Mouse (Mus musculus): Measurements from ENCODE around the gene Ccin. TPM values are rescaled to one million over a fixed set of nuclear protein-coding genes. Genes with fewer than 3 reads are reported as not detected.

Ccin gene
- total RNA-seq, 1 experiment: 0.80 TPM

DNA sequence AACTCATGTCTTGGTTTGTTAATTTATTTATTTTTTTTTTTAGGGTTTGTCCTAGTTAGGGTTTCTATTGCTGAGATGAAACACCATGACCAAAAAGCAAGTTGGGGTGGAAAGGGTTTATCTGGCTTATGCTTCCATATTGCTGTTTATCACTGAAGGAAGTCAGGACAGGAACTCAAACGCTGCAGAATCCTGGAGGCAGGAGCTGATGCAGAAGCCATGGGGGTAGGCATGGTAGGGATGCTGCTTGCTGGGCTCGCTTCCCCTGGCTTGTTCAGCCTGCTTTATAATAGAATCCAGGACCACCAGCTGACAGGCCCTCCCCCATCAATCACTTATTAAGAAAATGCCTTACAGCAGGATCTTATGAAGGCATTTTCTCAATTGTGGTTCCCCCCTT lies 27.6 kb downstream of the Ccin start:
- in situ Hi-C loops (cut with MboI; ENCODE audit: low sequenced_read_pairs in 2 of 2, unreplicated experiment in 2 of 2): no loop called here
- H3K27ac ChIP-seq (ENCODE audit: insufficient read depth, low read depth, low read length, poor library complexity, severe bottlenecking): no peak overlapping the region
- peaks cover 0 to 14% of the 10 kb centered on the region in 2 experiments; a peak in 3 of 4 replicates for H3K4me1 ChIP-seq (ENCODE audit: control insufficient read depth in 2 of 2, insufficient read depth in 2 of 2, low read length in 2 of 2, poor library complexity in 1 of 2)
- peak overlapping the region in 1 of 2 experiments; percentile 41; a peak in 1 of 4 replicates for H3K4me3 ChIP-seq (ENCODE audit: insufficient read depth in 1 of 2, low read depth in 1 of 2, low read length in 2 of 2, poor library complexity in 1 of 2, severe bottlenecking in 1 of 2)
- no peak for DNase-seq (ENCODE audit: low read depth, low spot score)
- peak overlapping the region; percentile 39; the same call in 1 of the 2 replicates for H3K9ac ChIP-seq (ENCODE audit: insufficient read depth, low read depth, low read length, poor library complexity, severe bottlenecking)
- H3K9me3 ChIP-seq (ENCODE audit: control insufficient read depth, insufficient read depth, low read depth, low read length): no peaks in the 10 kb centered on the region
- H3K36me3 ChIP-seq (ENCODE audit: control insufficient read depth, insufficient read depth, low read length, poor library complexity, severe bottlenecking): peaks cover 11% of the 10 kb centered on the region
- TF ChIP-seq CHD2 (IDR thresholded peaks at IDR 0.05; ENCODE audit: low read depth, low read length) (no peak), ZC3H11A (IDR thresholded peaks at IDR 0.05; ENCODE audit: borderline replicate concordance, low read depth, low read length) (no peak), HCFC1 (IDR thresholded peaks at IDR 0.05; ENCODE audit: borderline replicate concordance, insufficient read depth, low read length) (no peak), ZNF384 (IDR thresholded peaks at IDR 0.05; ENCODE audit: low read depth, low read length) (no peak), MAFK (IDR thresholded peaks at IDR 0.05; ENCODE audit: insufficient read depth, low read depth, low read length) (no peak)

DNA sequence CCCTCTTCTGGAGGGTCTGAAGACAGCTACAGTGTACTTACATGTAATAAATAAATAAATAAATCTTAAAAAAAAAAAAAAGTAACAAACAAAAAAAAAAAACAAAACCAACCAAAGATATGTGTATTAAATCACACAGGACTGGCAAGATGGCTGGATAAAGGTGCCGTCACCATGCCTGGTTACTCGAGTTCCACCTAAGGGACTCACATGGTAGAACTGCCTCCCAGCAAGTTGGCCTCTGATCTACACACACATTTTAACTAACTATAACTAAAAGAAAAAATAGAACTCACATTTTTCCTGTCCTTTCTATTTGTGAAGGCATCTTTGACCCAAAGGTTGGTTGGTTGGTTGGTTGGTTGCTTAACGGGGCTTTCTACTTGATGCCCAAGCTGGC lies 28.5 kb downstream of the Ccin start:
- Histone ChIP-seq H3K4me3 (ENCODE audit: insufficient read depth in 1 of 2, low read depth in 1 of 2, low read length in 2 of 2, poor library complexity in 1 of 2, severe bottlenecking in 1 of 2) (peak overlapping the region; percentile 81 to 95), H3K9me3 (ENCODE audit: control insufficient read depth, insufficient read depth, low read depth, low read length) (no peaks in the 10 kb centered on the region), H3K4me1 (ENCODE audit: control insufficient read depth in 2 of 2, insufficient read depth in 2 of 2, low read length in 2 of 2, poor library complexity in 1 of 2) (peaks cover 0 to 14% of the 10 kb centered on the region in 2 experiments; a peak in 3 of 4 replicates), H3K27ac (ENCODE audit: insufficient read depth, low read depth, low read length, poor library complexity, severe bottlenecking) (peak overlapping the region; percentile 68; the same call in 1 of the 2 replicates), H3K36me3 (ENCODE audit: control insufficient read depth, insufficient read depth, low read length, poor library complexity, severe bottlenecking) (peaks cover 14% of the 10 kb centered on the region), H3K9ac (ENCODE audit: insufficient read depth, low read depth, low read length, poor library complexity, severe bottlenecking) (peak overlapping the region; percentile 76; the same call in 1 of the 2 replicates)
- no peak for DNase-seq (ENCODE audit: low read depth, low spot score)
- in situ Hi-C loops (cut with MboI; ENCODE audit: low sequenced_read_pairs in 2 of 2, unreplicated experiment in 2 of 2): no loop called here
- TF ChIP-seq ZNF384 (IDR thresholded peaks at IDR 0.05; ENCODE audit: low read depth, low read length): peak; percentile 83
- no peak for TF ChIP-seq CHD2 (IDR thresholded peaks at IDR 0.05; ENCODE audit: low read depth, low read length)

DNA sequence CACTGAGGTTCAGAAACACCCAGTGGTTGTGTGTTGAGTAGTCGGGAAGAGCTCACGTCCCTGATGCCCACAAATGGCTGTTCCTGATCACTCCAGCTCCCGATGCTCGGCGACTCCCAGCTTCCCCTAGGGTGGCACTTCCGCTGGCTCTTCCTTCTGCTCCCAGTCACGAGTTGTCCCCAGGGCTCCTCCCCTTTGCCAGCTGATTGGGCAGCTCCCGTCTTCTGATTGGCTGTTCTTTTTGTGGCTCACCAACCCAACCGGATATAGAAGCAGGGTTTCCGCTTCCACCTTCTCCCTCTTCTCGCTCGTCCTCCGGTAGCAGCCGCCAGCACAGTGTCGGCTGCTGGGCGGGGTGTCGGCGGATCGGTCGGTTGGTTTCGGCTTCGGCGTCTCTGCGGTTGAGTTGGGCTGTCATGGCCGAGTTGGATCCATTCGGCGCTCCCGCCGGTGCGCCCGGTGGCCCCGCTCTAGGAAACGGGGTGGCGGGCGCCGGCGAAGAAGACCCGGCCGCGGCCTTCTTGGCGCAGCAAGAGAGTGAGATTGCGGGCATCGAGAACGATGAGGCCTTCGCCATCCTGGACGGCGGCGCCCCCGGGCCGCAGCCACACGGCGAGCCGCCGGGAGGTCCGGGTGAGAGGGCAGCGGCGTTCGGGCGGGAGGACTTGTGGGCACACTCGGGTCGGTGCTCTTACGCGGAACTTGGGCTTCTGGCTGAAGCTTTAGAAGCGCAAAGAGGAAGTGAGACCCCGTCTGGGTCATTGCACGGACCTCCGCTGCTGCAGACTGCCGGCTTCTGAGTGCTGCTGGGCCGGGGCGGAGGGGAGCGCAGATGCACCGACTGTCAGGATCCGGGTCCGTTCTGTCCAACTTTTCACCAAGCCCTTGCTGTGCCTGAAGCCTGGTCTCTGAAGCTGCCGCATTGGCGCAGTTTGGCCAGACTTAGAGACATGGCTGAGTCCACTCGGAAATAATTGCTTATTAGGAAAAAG lies 29.4 kb downstream of the Ccin start:
- TF ChIP-seq CHD2 (IDR thresholded peaks at IDR 0.05; ENCODE audit: low read depth, low read length) (no peak), ZC3H11A (IDR thresholded peaks at IDR 0.05; ENCODE audit: borderline replicate concordance, low read depth, low read length) (no peak), MAFK (IDR thresholded peaks at IDR 0.05; ENCODE audit: insufficient read depth, low read depth, low read length) (no peak), HCFC1 (IDR thresholded peaks at IDR 0.05; ENCODE audit: borderline replicate concordance, insufficient read depth, low read length) (peak; percentile 61; the same call in 1 of the 2 replicates)
- H3K27ac ChIP-seq (ENCODE audit: insufficient read depth, low read depth, low read length, poor library complexity, severe bottlenecking): peak overlapping the region; percentile 68
- H3K36me3 ChIP-seq (ENCODE audit: control insufficient read depth, insufficient read depth, low read length, poor library complexity, severe bottlenecking): peaks cover 16% of the 10 kb centered on the region
- peak overlapping the region; percentile 98 for H3K9ac ChIP-seq (ENCODE audit: insufficient read depth, low read depth, low read length, poor library complexity, severe bottlenecking)
- peaks cover 0 to 14% of the 10 kb centered on the region in 2 experiments; a peak in 3 of 4 replicates for H3K4me1 ChIP-seq (ENCODE audit: control insufficient read depth in 2 of 2, insufficient read depth in 2 of 2, low read length in 2 of 2, poor library complexity in 1 of 2)
- peak overlapping the region; percentile 81 to 95 for H3K4me3 ChIP-seq (ENCODE audit: insufficient read depth in 1 of 2, low read depth in 1 of 2, low read length in 2 of 2, poor library complexity in 1 of 2, severe bottlenecking in 1 of 2)
- in situ Hi-C loops (cut with MboI; ENCODE audit: low sequenced_read_pairs in 2 of 2, unreplicated experiment in 2 of 2): no loop called here
- no peaks in the 10 kb centered on the region for H3K9me3 ChIP-seq (ENCODE audit: control insufficient read depth, insufficient read depth, low read depth, low read length)
- DNase-seq (ENCODE audit: low read depth, low spot score): peak; percentile 95

DNA sequence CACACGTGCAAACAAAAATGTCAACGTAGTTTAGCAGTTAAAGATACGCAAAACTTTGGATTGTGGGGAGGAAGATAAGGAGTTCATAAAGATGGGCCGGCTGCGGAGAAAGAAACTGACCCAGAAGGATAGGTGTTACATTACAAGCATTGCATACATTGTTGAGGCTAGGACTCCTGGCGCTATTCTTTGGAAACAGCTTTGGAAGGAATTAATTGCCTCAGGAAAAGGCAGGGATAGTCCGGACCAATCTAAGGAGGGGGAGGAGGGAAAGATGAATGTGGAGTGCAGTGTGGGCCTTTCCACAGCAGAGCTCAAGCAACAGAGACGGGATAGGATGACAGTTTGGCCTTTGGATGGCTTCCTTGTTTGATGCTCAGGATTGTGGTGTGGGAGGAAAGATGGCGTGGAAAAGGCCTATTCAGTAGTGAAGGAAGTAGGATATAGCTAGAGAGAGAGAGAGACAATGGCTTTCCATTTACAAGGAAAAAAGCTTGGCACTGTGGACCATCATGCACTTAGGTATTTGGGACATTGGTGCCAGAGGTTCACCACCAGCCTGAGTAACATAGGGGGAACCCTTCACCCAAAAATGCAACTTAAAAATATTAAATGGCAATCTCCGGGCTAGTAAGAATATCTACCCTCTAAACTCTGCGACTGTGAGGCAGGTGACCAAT lies 30.2 kb downstream of the Ccin start:
- H3K36me3 ChIP-seq (ENCODE audit: control insufficient read depth, insufficient read depth, low read length, poor library complexity, severe bottlenecking): peaks cover 19% of the 10 kb centered on the region
- H3K9ac ChIP-seq (ENCODE audit: insufficient read depth, low read depth, low read length, poor library complexity, severe bottlenecking): peak overlapping the region; percentile 98
- TF ChIP-seq ZC3H11A (IDR thresholded peaks at IDR 0.05; ENCODE audit: borderline replicate concordance, low read depth, low read length) (no peak), ZNF384 (IDR thresholded peaks at IDR 0.05; ENCODE audit: low read depth, low read length) (no peak), CHD2 (IDR thresholded peaks at IDR 0.05; ENCODE audit: low read depth, low read length) (no peak)
- in situ Hi-C loops (cut with MboI; ENCODE audit: low sequenced_read_pairs in 2 of 2, unreplicated experiment in 2 of 2): no loop called here
- H3K27ac ChIP-seq (ENCODE audit: insufficient read depth, low read depth, low read length, poor library complexity, severe bottlenecking): 0 out of 2 replicates have a peak overlapping the region, but pooled peaks have one; percentile 16
- DNase-seq (ENCODE audit: low read depth, low spot score): no peak
- no peaks in the 10 kb centered on the region for H3K9me3 ChIP-seq (ENCODE audit: control insufficient read depth, insufficient read depth, low read depth, low read length)
- H3K4me3 ChIP-seq (ENCODE audit: insufficient read depth in 1 of 2, low read depth in 1 of 2, low read length in 2 of 2, poor library complexity in 1 of 2, severe bottlenecking in 1 of 2): peak overlapping the region; percentile 81 to 95
- H3K4me1 ChIP-seq (ENCODE audit: control insufficient read depth in 2 of 2, insufficient read depth in 2 of 2, low read length in 2 of 2, poor library complexity in 1 of 2): peaks cover 0 to 14% of the 10 kb centered on the region in 2 experiments; a peak in 3 of 4 replicates

Measured in ES-E14 (cell line).